Mouse (Mus musculus): ENCODE measurements around the gene Haghl. TPM values are rescaled to one million over a fixed set of nuclear protein-coding genes. Genes with fewer than 3 reads are reported as not detected.

Haghl gene
- 23.1 TPM for polyA plus RNA-seq (2017; shearing (Covaris generic))

GRCm38 (mm10) chr17:25785281-25785745 lies at the start of gene Haghl:
TSS of gene Haghl (minus strand) at chr17:25785673.

GRCm38 (mm10) chr17:25833291-25833663 lies 47.8 kb upstream of the Haghl start, which contains the start of gene Stub1:
TSS of gene Stub1 (minus strand) at chr17:25833404.

GRCm38 (mm10) chr17:25828712-25829557 lies 43.5 kb upstream of the Haghl start, which contains the start of gene Jmjd8:
TSS of gene Jmjd8 (plus strand) at chr17:25828867.

GRCm38 (mm10) chr17:25823452-25823851 lies 38.0 kb upstream of the Haghl start, which contains the start of gene Wdr24:
TSS of gene Wdr24 (plus strand) at chr17:25823627.

GRCm38 (mm10) chr17:25808789-25809605 lies 23.5 kb upstream of the Haghl start, which contains the start of gene Fbxl16:
TSS of gene Fbxl16 (plus strand) at chr17:25809085.

GRCm38 (mm10) chr17:25796951-25797369 lies 11.5 kb upstream of the Haghl start, which contains the start of gene Metrn:
TSS of gene Metrn (minus strand) at chr17:25797136.

GRCm38 (mm10) chr17:25795609-25796092 lies 10.2 kb upstream of the Haghl start, which contains the start of gene AC134908.4:
TSS of gene AC134908.4 (minus strand) at chr17:25795659.

GRCm38 (mm10) chr17:25792615-25793014 lies 7.1 kb upstream of the Haghl start, which contains the start of gene Fam173a:
TSS of gene Fam173a (minus strand) at chr17:25792901.

GRCm38 (mm10) chr17:25786280-25786679 lies 807 bp upstream of the Haghl start, which contains the start of gene Ccdc78:
TSS of gene Ccdc78 (plus strand) at chr17:25786580.

GRCm38 (mm10) chr17:25773549-25774120 lies 11.8 kb downstream of the Haghl start, which contains the start of gene Narfl:
TSS of gene Narfl (plus strand) at chr17:25773776.

GRCm38 (mm10) chr17:25754241-25754640 lies 31.2 kb downstream of the Haghl start, which contains the start of gene Msln:
TSS of gene Msln (minus strand) at chr17:25754378.

GRCm38 (mm10) chr17:25735745-25736144 lies 49.7 kb downstream of the Haghl start, which contains the start of gene Mslnl:
TSS of gene Mslnl (plus strand) at chr17:25736042.

Other genes with a start within 250 kb of the Haghl start
- 0.16 TPM for gene Sox8, start 215.0 kb downstream of the Haghl start, polyA plus RNA-seq (2017; shearing (Covaris generic))
- 15.5 TPM for gene Lmf1, start 206.6 kb downstream of the Haghl start, polyA plus RNA-seq (2017; shearing (Covaris generic))
- not detected for gene Gng13, start 68.5 kb downstream of the Haghl start, polyA plus RNA-seq (2017; shearing (Covaris generic))
- gene Chtf18, start 58.3 kb downstream of the Haghl start, polyA plus RNA-seq (2017; shearing (Covaris generic)): 4.7 TPM
- gene Rpusd1, start 58.0 kb downstream of the Haghl start, polyA plus RNA-seq (2017; shearing (Covaris generic)): 4.0 TPM
- not detected for gene Mslnl, start 49.6 kb downstream of the Haghl start, polyA plus RNA-seq (2017; shearing (Covaris generic))
- not detected for gene Msln, start 31.3 kb downstream of the Haghl start, polyA plus RNA-seq (2017; shearing (Covaris generic))
- gene Narfl, start 11.9 kb downstream of the Haghl start, polyA plus RNA-seq (2017; shearing (Covaris generic)): 15.6 TPM
- 0.29 TPM for gene Ccdc78, start 907 bp upstream of the Haghl start, polyA plus RNA-seq (2017; shearing (Covaris generic))
- 125 TPM for gene Fam173a, start 7.2 kb upstream of the Haghl start, polyA plus RNA-seq (2017; shearing (Covaris generic))
- not detected for gene AC134908.4, start 10.0 kb upstream of the Haghl start, polyA plus RNA-seq (2017; shearing (Covaris generic))
- 28.1 TPM for gene Metrn, start 11.5 kb upstream of the Haghl start, polyA plus RNA-seq (2017; shearing (Covaris generic))
- not detected for gene Fbxl16, start 23.4 kb upstream of the Haghl start, polyA plus RNA-seq (2017; shearing (Covaris generic))
- gene Wdr24, start 38.0 kb upstream of the Haghl start, polyA plus RNA-seq (2017; shearing (Covaris generic)): 19.3 TPM
- gene Jmjd8, start 43.2 kb upstream of the Haghl start, polyA plus RNA-seq (2017; shearing (Covaris generic)): 18.3 TPM
- 126 TPM for gene Stub1, start 47.7 kb upstream of the Haghl start, polyA plus RNA-seq (2017; shearing (Covaris generic))
- gene Rhbdl1, start 51.6 kb upstream of the Haghl start, polyA plus RNA-seq (2017; shearing (Covaris generic)): not detected
- 1.9 TPM for gene Gm20683, start 56.1 kb upstream of the Haghl start, polyA plus RNA-seq (2017; shearing (Covaris generic))
- gene Rhot2, start 59.2 kb upstream of the Haghl start, polyA plus RNA-seq (2017; shearing (Covaris generic)): 27.1 TPM
- 20.9 TPM for gene Wdr90, start 75.8 kb upstream of the Haghl start, polyA plus RNA-seq (2017; shearing (Covaris generic))
- 18.5 TPM for gene Mcrip2, start 83.1 kb upstream of the Haghl start, polyA plus RNA-seq (2017; shearing (Covaris generic))
- 41.5 TPM for gene Mettl26, start 89.4 kb upstream of the Haghl start, polyA plus RNA-seq (2017; shearing (Covaris generic))
- 0.21 TPM for gene Wfikkn1, start 95.2 kb upstream of the Haghl start, polyA plus RNA-seq (2017; shearing (Covaris generic))
- 17.2 TPM for gene Rab40c, start 134.1 kb upstream of the Haghl start, polyA plus RNA-seq (2017; shearing (Covaris generic))
- 39.1 TPM for gene Pigq, start 159.3 kb upstream of the Haghl start, polyA plus RNA-seq (2017; shearing (Covaris generic))
- gene Nhlrc4, start 159.3 kb upstream of the Haghl start, polyA plus RNA-seq (2017; shearing (Covaris generic)): not detected
- not detected for gene A930017K11Rik, start 166.9 kb upstream of the Haghl start, polyA plus RNA-seq (2017; shearing (Covaris generic))
- 21.9 TPM for gene Capn15, start 200.1 kb upstream of the Haghl start, polyA plus RNA-seq (2017; shearing (Covaris generic))